Comparison of ENCODE assay signal across 22 mouse cellular contexts in genomic region chr4:82553658-82554057, GRCm38 (mm10).
"Had no signal": no experiment of that assay in that cellular context is flagged by ENCODE, and none has a peak within 500 bp of the region (broad histone marks: within the 10 kb centered on the region; RNA-seq: fewer than 3 reads in every experiment).

No protein-coding gene starts in this region.

- H3K4me3 ChIP-seq: heart, embryonic 13.5 days; heart, embryonic 15.5 days; hindbrain, embryonic 13.5 days; hindbrain, embryonic 15.5 days; kidney, embryonic 15.5 days; limb, embryonic 13.5 days; limb, embryonic 15.5 days; liver, embryonic 12.5 days had no signal

- H3K27me3 ChIP-seq: heart, embryonic 13.5 days; heart, embryonic 15.5 days; hindbrain, embryonic 13.5 days; hindbrain, embryonic 15.5 days; kidney, embryonic 15.5 days; limb, embryonic 13.5 days; limb, embryonic 15.5 days; liver, embryonic 12.5 days had no signal

- DNase-seq: gastrocnemius, postnatal 14 days; gastrocnemius, postnatal 36 days; heart, adult 18-20 months; heart, postnatal 14 days; heart, postnatal 36 days; kidney, adult 11 months; kidney, adult 2 months; kidney, adult 9 months; kidney, postnatal 14 days; kidney, postnatal 36 days; layer of hippocampus, adult 9-11 months; layer of hippocampus, postnatal 36 days; left cerebral cortex, postnatal 4 days had no signal

- H3K4me2 ChIP-seq: heart, embryonic 11.5 days; heart, embryonic 13.5 days; heart, embryonic 15.5 days; hindbrain, embryonic 13.5 days; hindbrain, embryonic 15.5 days; kidney, embryonic 15.5 days; limb, embryonic 13.5 days; limb, embryonic 15.5 days; liver, embryonic 12.5 days had no signal

- H3K36me3 ChIP-seq: heart, embryonic 13.5 days; heart, embryonic 15.5 days; hindbrain, embryonic 13.5 days; hindbrain, embryonic 15.5 days; kidney, embryonic 15.5 days; limb, embryonic 13.5 days; limb, embryonic 15.5 days; liver, embryonic 12.5 days had no signal
